Mouse (Mus musculus) heart, postnatal 0 days (tissue): ENCODE data around the gene Mrvi1.

ENCODE experiments used
- CTCF ChIP-seq: IDR thresholded peaks from 2 replicates; pipeline ENCODE4 v1.5.1; 2016; ENCODE audit warnings: antibody characterized with exemption, control low read depth, low read depth
- EP300 ChIP-seq: IDR thresholded peaks from 2 replicates; pipeline ENCODE4 v1.6.1; 2016; ENCODE audit warnings: antibody characterized with exemption, low read depth

GRCm38 (mm10) chr7:110865038-110865437, 117.2 kb downstream of the Mrvi1 start:
- TF ChIP-seq EP300 (no peak), CTCF (no peak)
